Mouse (Mus musculus): ENCODE results near the gene Acbd3. TPM values are rescaled to one million over a fixed set of nuclear protein-coding genes. Genes with fewer than 3 reads are reported as not detected.

The Acbd3 gene
- total and polyA plus RNA-seq, 3 experiments, result 9.0 to 23.8 (median 20.6) TPM

DNA sequence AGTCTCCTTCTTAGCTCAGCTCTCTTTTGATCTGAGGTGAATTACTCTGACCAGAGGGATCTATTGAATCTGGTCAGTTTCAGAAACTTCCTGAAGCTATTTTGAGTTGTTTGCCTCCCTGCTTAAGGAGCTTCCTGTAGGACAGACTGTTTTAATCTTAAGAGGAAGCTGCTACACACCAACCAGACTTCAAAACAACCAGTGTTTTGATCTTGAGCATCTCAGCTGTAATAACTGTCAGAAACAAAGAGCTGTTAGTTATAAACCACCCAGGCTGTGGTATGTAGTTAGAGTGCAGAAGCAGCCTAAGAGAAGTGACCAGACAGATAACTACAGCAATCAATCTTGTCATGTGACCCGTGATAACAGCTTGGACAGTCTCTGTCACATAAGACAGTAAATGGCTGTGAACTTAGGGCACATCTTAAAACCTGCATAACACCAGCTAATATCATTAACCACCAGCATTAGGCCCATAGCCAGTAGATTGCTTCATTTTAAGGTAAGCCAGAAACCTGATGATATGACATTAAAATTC is 2.1 kb upstream of the Acbd3 start:
- intact Hi-C loops (cut with DNase I), result no loop called here
- Histone ChIP-seq H3K79me2 (replicated peaks; ENCODE audit: control insufficient read depth, insufficient read depth, low read length) (peaks cover 1% of the 10 kb centered on the region; the same call in 1 of the 2 replicates), H3K9ac (ENCODE audit: low read depth, low read length) (no peak overlapping the region), H3K27ac (no peak overlapping the region), H3K36me3 (ENCODE audit: control insufficient read depth, insufficient read depth, low read length) (peaks cover 14% of the 10 kb centered on the region), H3K4me3 (no peak overlapping the region), H3K27me3 (ENCODE audit: control insufficient read depth, insufficient read depth, low read length) (no peaks in the 10 kb centered on the region), H3K4me1 (ENCODE audit: control insufficient read depth, insufficient read depth, low read length) (peaks cover 10% of the 10 kb centered on the region)
- no peak for DNase-seq
- WGBS, result 32% methylated on average over 1 of the region's 1 CpGs
- no peak for TF ChIP-seq POLR2A (IDR thresholded peaks at IDR 0.05; ENCODE audit: insufficient read depth, low read depth, low read length)
- TF ChIP-seq EP300 (IDR thresholded peaks at IDR 0.05; ENCODE audit: insufficient read depth, low read depth, low read length), result no peak
- no peak for TF ChIP-seq CTCF (IDR thresholded peaks at IDR 0.05)

DNA sequence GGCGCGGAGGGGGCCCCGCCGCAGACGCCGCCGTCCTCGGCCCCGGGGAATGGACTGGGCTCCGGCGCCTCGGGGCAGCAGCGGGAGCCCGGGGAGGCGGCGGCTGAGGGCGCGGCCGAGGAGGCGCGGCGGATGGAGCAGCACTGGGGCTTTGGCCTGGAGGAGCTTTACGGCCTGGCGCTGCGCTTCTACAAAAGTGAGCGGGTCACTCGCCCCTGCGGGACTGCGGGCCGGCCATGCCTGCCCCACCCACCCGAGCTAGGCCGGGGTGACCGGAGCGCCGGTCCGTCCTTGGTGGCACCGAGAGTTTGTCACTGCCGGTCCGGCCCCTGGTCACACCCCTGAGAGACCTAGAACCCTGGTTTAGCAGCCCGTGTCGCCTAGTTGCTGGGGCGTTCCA is 340 bp downstream of the Acbd3 start:
- Histone ChIP-seq H3K27me3 (ENCODE audit: control insufficient read depth, insufficient read depth, low read length) (no peaks in the 10 kb centered on the region), H3K79me2 (replicated peaks; ENCODE audit: control insufficient read depth, insufficient read depth, low read length) (peaks cover 5% of the 10 kb centered on the region; the same call in 1 of the 2 replicates), H3K4me3 (peak overlapping the region; percentile 76), H3K36me3 (ENCODE audit: control insufficient read depth, insufficient read depth, low read length) (peaks cover 14% of the 10 kb centered on the region), H3K4me1 (ENCODE audit: control insufficient read depth, insufficient read depth, low read length) (peaks cover 12% of the 10 kb centered on the region), H3K9ac (ENCODE audit: low read depth, low read length) (peak overlapping the region; percentile 87), H3K27ac (peak overlapping the region; percentile 96)
- DNase-seq, result no peak
- intact Hi-C loops (cut with DNase I), result loop anchor here (5.0 kb wide), 1 partner anchor 126 kb away; the partner anchor contains the start of gene Sde2
- under 1% methylated on average over 42 of the region's 42 CpGs for WGBS
- no peak for TF ChIP-seq CTCF (IDR thresholded peaks at IDR 0.05)
- no peak for TF ChIP-seq POLR2A (IDR thresholded peaks at IDR 0.05; ENCODE audit: insufficient read depth, low read depth, low read length)
- TF ChIP-seq EP300 (IDR thresholded peaks at IDR 0.05; ENCODE audit: insufficient read depth, low read depth, low read length), result no peak

DNA sequence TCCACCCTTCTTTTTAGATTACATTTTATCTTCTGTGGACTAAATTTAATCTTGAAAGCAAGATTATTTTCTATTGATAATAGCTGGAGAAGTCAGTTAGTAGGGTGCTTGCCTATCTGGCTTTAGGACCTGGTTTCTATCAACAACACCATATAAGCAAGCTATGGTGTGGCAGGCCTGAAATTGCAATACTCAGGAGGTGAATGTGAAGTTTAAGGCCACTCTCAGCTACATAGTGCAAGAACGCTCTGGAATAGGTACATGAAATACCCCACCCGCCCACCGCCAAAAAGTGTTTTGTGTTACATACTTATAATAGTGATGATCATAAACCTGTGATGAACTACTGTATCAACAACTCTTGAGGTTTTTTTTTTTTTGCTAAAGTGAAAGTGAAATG is 3.4 kb downstream of the Acbd3 start:
- no peak overlapping the region for H3K4me3 ChIP-seq
- WGBS, result 84% methylated on average over 3 of the region's 3 CpGs
- TF ChIP-seq CTCF (IDR thresholded peaks at IDR 0.05), result no peak
- TF ChIP-seq EP300 (IDR thresholded peaks at IDR 0.05; ENCODE audit: insufficient read depth, low read depth, low read length), result no peak
- TF ChIP-seq POLR2A (IDR thresholded peaks at IDR 0.05; ENCODE audit: insufficient read depth, low read depth, low read length), result no peak
- H3K9ac ChIP-seq (ENCODE audit: low read depth, low read length), result no peak overlapping the region
- no peak overlapping the region for H3K27ac ChIP-seq
- no peak for DNase-seq
- peaks cover 14% of the 10 kb centered on the region for H3K36me3 ChIP-seq (ENCODE audit: control insufficient read depth, insufficient read depth, low read length)
- H3K4me1 ChIP-seq (ENCODE audit: control insufficient read depth, insufficient read depth, low read length), result peaks cover 12% of the 10 kb centered on the region
- H3K79me2 ChIP-seq (replicated peaks; ENCODE audit: control insufficient read depth, insufficient read depth, low read length), result peaks cover 5% of the 10 kb centered on the region; the same call in 1 of the 2 replicates
- H3K27me3 ChIP-seq (ENCODE audit: control insufficient read depth, insufficient read depth, low read length), result no peaks in the 10 kb centered on the region
- intact Hi-C loops (cut with DNase I), result loop anchor here (5.0 kb wide), 1 partner anchor 123 kb away; the partner anchor contains the start of gene Sde2

DNA sequence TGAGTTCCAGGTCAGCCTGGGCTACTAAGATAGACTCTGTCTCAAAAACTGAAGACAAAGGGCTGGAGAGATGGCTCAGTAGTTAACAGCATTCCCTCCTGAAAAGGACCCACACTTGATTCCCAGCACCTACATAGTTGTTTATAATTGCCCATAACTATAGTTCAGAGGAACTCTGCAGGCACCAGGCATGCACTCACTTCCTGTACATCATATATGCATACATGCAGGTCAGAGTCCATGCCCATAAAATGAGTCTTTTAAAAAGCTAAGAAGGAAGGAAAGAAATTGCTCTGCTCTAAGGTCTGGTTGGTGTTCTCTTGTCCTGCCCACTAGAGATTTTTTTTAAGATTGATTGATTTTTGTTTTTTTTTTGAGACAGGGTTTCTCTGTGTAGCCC is 22.0 kb downstream of the Acbd3 start:
- Histone ChIP-seq H3K27ac (no peak overlapping the region), H3K27me3 (ENCODE audit: control insufficient read depth, insufficient read depth, low read length) (no peaks in the 10 kb centered on the region), H3K9ac (ENCODE audit: low read depth, low read length) (no peak overlapping the region), H3K79me2 (replicated peaks; ENCODE audit: control insufficient read depth, insufficient read depth, low read length) (no peaks in the 10 kb centered on the region), H3K36me3 (ENCODE audit: control insufficient read depth, insufficient read depth, low read length) (peaks cover 3% of the 10 kb centered on the region; the same call in 1 of the 2 replicates), H3K4me1 (ENCODE audit: control insufficient read depth, insufficient read depth, low read length) (no peaks in the 10 kb centered on the region), H3K4me3 (no peak overlapping the region)
- intact Hi-C loops (cut with DNase I), result no loop called here
- TF ChIP-seq POLR2A (IDR thresholded peaks at IDR 0.05; ENCODE audit: insufficient read depth, low read depth, low read length), result no peak
- TF ChIP-seq EP300 (IDR thresholded peaks at IDR 0.05; ENCODE audit: insufficient read depth, low read depth, low read length), result no peak
- TF ChIP-seq CTCF (IDR thresholded peaks at IDR 0.05), result no peak
- no peak for DNase-seq

DNA sequence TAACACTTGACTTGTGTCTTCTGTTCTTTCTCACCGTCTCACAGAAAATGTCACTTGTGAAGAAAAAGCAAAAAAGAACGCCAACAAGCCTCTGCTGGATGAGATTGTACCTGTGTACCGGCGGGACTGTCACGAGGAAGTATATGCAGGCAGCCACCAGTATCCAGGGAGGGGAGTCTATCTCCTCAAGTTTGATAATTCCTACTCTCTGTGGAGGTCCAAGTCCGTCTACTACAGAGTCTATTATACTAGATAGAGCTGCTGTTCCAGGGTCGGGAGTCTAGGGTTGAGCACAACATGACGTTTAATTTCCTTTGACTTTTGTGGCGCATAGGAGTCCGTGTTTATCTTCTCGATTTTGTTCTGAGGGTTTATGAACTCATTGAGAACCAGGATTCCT is 26.3 kb downstream of the Acbd3 start:
- H3K36me3 ChIP-seq (ENCODE audit: control insufficient read depth, insufficient read depth, low read length), result no peaks in the 10 kb centered on the region
- WGBS, result 89% methylated on average over 11 of the region's 11 CpGs

DNA sequence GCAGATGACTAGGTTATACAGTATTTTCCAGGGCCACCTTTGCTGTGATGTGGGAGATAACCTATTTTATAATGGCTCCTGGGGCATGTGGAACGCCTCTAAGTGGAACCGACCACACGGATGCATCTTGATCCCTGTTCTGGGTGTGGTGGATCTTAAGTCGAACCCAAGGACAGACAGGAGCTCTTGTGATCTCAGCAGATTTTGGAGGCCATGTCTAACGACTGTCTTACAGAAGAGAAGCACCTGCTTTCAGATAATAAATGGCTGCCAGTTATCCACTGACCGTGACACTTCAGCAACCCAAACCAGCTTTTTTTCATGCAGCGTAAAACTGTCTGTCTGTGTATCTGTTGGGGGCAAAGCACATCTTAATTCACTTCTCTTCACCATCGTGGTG is 28.5 kb downstream of the Acbd3 start:
- DNase-seq, result no peak
- intact Hi-C loops (cut with DNase I), result no loop called here
- H3K4me3 ChIP-seq, result no peak overlapping the region
- H3K36me3 ChIP-seq (ENCODE audit: control insufficient read depth, insufficient read depth, low read length), result no peaks in the 10 kb centered on the region
- TF ChIP-seq POLR2A (IDR thresholded peaks at IDR 0.05; ENCODE audit: insufficient read depth, low read depth, low read length), result no peak
- TF ChIP-seq EP300 (IDR thresholded peaks at IDR 0.05; ENCODE audit: insufficient read depth, low read depth, low read length), result no peak
- TF ChIP-seq CTCF (IDR thresholded peaks at IDR 0.05), result no peak
- 87% methylated on average over 8 of the region's 8 CpGs for WGBS
- H3K9ac ChIP-seq (ENCODE audit: low read depth, low read length), result no peak overlapping the region
- H3K27me3 ChIP-seq (ENCODE audit: control insufficient read depth, insufficient read depth, low read length), result no peaks in the 10 kb centered on the region
- H3K4me1 ChIP-seq (ENCODE audit: control insufficient read depth, insufficient read depth, low read length), result no peaks in the 10 kb centered on the region
- H3K27ac ChIP-seq, result no peak overlapping the region
- H3K79me2 ChIP-seq (replicated peaks; ENCODE audit: control insufficient read depth, insufficient read depth, low read length), result no peaks in the 10 kb centered on the region

More for the DNA sequence above, 26.3 kb downstream of the Acbd3 start:
- Histone ChIP-seq H3K4me3 (no peak overlapping the region), H3K9ac (ENCODE audit: low read depth, low read length) (no peak overlapping the region), H3K4me1 (ENCODE audit: control insufficient read depth, insufficient read depth, low read length) (no peaks in the 10 kb centered on the region), H3K27ac (no peak overlapping the region), H3K79me2 (replicated peaks; ENCODE audit: control insufficient read depth, insufficient read depth, low read length) (no peaks in the 10 kb centered on the region), H3K27me3 (ENCODE audit: control insufficient read depth, insufficient read depth, low read length) (no peaks in the 10 kb centered on the region)
- TF ChIP-seq CTCF (IDR thresholded peaks at IDR 0.05), result no peak
- TF ChIP-seq POLR2A (IDR thresholded peaks at IDR 0.05; ENCODE audit: insufficient read depth, low read depth, low read length), result no peak
- no peak for TF ChIP-seq EP300 (IDR thresholded peaks at IDR 0.05; ENCODE audit: insufficient read depth, low read depth, low read length)
- intact Hi-C loops (cut with DNase I), result no loop called here
- DNase-seq, result no peak
